Mouse (Mus musculus) cerebellum, adult 2 months (tissue): ENCODE data around the gene Spint2.

Source experiments
- CTCF ChIP-seq: fragments of 200-500 bp; IDR thresholded peaks from 2 replicates; pipeline ENCODE4 v1.5.1; 2011; ENCODE audit warnings: low read depth, mild to moderate bottlenecking, control low read depth, low read length, moderate library complexity, borderline replicate concordance; ENCODE audit not compliant: insufficient read depth
- POLR2A ChIP-seq: fragments of 200-500 bp; IDR thresholded peaks from 2 replicates; pipeline ENCODE4 v1.6.1; 2011; ENCODE audit warnings: low read length, control low read depth, borderline replicate concordance; ENCODE audit not compliant: insufficient read depth

- TF ChIP-seq POLR2A = no peak
- TF ChIP-seq CTCF = no peak
Observed at GRCm38 (mm10) chr7:29304463-29305262, 23.0 kb upstream of the Spint2 start.
